Mouse (Mus musculus) induced T-regulatory cell, adult 2 months (primary cell): ENCODE data around the gene Rbfox3.

Source experiments
- DNase-seq: peaks from one replicate; pipeline ENCODE4 v3.0.0-alpha.2; 2012; ENCODE audit warnings: low read depth

The Rbfox3 gene

GRCm38 (mm10) chr11:118881786-118882495 is 29.5 kb downstream of the Rbfox3 start:
- DNase-seq = no peak

GRCm38 (mm10) chr11:118879466-118880150 is 31.8 kb downstream of the Rbfox3 start:
- DNase-seq = no peak

- no peak for DNase-seq
Measured at GRCm38 (mm10) chr11:118878605-118879245, 32.7 kb downstream of the Rbfox3 start.

GRCm38 (mm10) chr11:118875243-118875897 is 36.0 kb downstream of the Rbfox3 start:
- DNase-seq = no peak

GRCm38 (mm10) chr11:118874487-118875095 is 36.8 kb downstream of the Rbfox3 start:
- DNase-seq = no peak

GRCm38 (mm10) chr11:118874022-118874421 is 37.4 kb downstream of the Rbfox3 start:
- DNase-seq = no peak

GRCm38 (mm10) chr11:118871527-118871926 is 39.9 kb downstream of the Rbfox3 start:
- DNase-seq = no peak

- no peak for DNase-seq
Measured at GRCm38 (mm10) chr11:118863360-118863759, 48.0 kb downstream of the Rbfox3 start.

- no peak for DNase-seq
Measured at GRCm38 (mm10) chr11:118861801-118862431, 49.5 kb downstream of the Rbfox3 start.

GRCm38 (mm10) chr11:118861246-118861645 is 50.2 kb downstream of the Rbfox3 start:
- DNase-seq = no peak

- no peak for DNase-seq
Measured at GRCm38 (mm10) chr11:118860812-118861211, 50.6 kb downstream of the Rbfox3 start.

GRCm38 (mm10) chr11:118859839-118860238 is 51.6 kb downstream of the Rbfox3 start:
- no peak for DNase-seq

- no peak for DNase-seq
Measured at GRCm38 (mm10) chr11:118858305-118858704, 53.1 kb downstream of the Rbfox3 start.

- DNase-seq = no peak
Measured at GRCm38 (mm10) chr11:118851391-118851790, 60.0 kb downstream of the Rbfox3 start.

- no peak for DNase-seq
Measured at GRCm38 (mm10) chr11:118847986-118848385, 63.4 kb downstream of the Rbfox3 start.

GRCm38 (mm10) chr11:118840992-118841391 is 70.4 kb downstream of the Rbfox3 start:
- no peak for DNase-seq

GRCm38 (mm10) chr11:118838167-118838566 is 73.2 kb downstream of the Rbfox3 start:
- no peak for DNase-seq

- no peak for DNase-seq
Measured at GRCm38 (mm10) chr11:118836889-118837288, 74.5 kb downstream of the Rbfox3 start.

GRCm38 (mm10) chr11:118832793-118833481 is 78.5 kb downstream of the Rbfox3 start:
- no peak for DNase-seq

GRCm38 (mm10) chr11:118831730-118832129 is 79.7 kb downstream of the Rbfox3 start:
- no peak for DNase-seq
